Mouse (Mus musculus): Measurements from ENCODE around the gene Lrrc8e.

The Lrrc8e gene

GRCm38 (mm10) chr8:4226739-4227347 lies at the start of gene Lrrc8e:
Gene Lrrc8e (plus strand): TSS chr8:4226827.
- DNase-seq (ENCODE audit: low read depth, low spot score), result no peak

- DNase-seq (ENCODE audit: low read depth, low spot score), result no peak
These were observed 43.2 kb upstream of the Lrrc8e start for GRCm38 (mm10) chr8:4183409-4183808.

- DNase-seq (ENCODE audit: low read depth, low spot score), result no peak
These were observed 40.5 kb upstream of the Lrrc8e start for GRCm38 (mm10) chr8:4186151-4186550.

- no peak for DNase-seq (ENCODE audit: low read depth, low spot score)
These were observed 38.0 kb upstream of the Lrrc8e start for GRCm38 (mm10) chr8:4188605-4189004.

GRCm38 (mm10) chr8:4189031-4189722 lies 37.5 kb upstream of the Lrrc8e start:
- DNase-seq (ENCODE audit: low read depth, low spot score), result no peak

- no peak for DNase-seq (ENCODE audit: low read depth, low spot score)
These were observed 34.3 kb upstream of the Lrrc8e start for GRCm38 (mm10) chr8:4192305-4192704.

- DNase-seq (ENCODE audit: low read depth, low spot score), result peak; percentile 64
These were observed 33.6 kb upstream of the Lrrc8e start for GRCm38 (mm10) chr8:4192807-4193587.

GRCm38 (mm10) chr8:4193588-4193894 lies 33.1 kb upstream of the Lrrc8e start:
- DNase-seq (ENCODE audit: low read depth, low spot score), result no peak

- no peak for DNase-seq (ENCODE audit: low read depth, low spot score)
These were observed 25.3 kb upstream of the Lrrc8e start for GRCm38 (mm10) chr8:4201321-4201720.

- no peak for DNase-seq (ENCODE audit: low read depth, low spot score)
These were observed 21.1 kb upstream of the Lrrc8e start for GRCm38 (mm10) chr8:4205246-4206123.

GRCm38 (mm10) chr8:4206182-4207015 lies 20.2 kb upstream of the Lrrc8e start:
- DNase-seq (ENCODE audit: low read depth, low spot score), result no peak

- no peak for DNase-seq (ENCODE audit: low read depth, low spot score)
These were observed 19.6 kb upstream of the Lrrc8e start for GRCm38 (mm10) chr8:4207016-4207350.

GRCm38 (mm10) chr8:4211097-4211496 lies 15.5 kb upstream of the Lrrc8e start:
- DNase-seq (ENCODE audit: low read depth, low spot score), result no peak

GRCm38 (mm10) chr8:4212809-4213209 lies 13.8 kb upstream of the Lrrc8e start:
- DNase-seq (ENCODE audit: low read depth, low spot score), result no peak

- DNase-seq (ENCODE audit: low read depth, low spot score), result no peak
These were observed 13.2 kb upstream of the Lrrc8e start for GRCm38 (mm10) chr8:4213210-4214005.

GRCm38 (mm10) chr8:4214006-4214980 lies 12.3 kb upstream of the Lrrc8e start:
- DNase-seq (ENCODE audit: low read depth, low spot score), result no peak

- no peak for DNase-seq (ENCODE audit: low read depth, low spot score)
These were observed 10.3 kb upstream of the Lrrc8e start for GRCm38 (mm10) chr8:4216296-4216695.

- no peak for DNase-seq (ENCODE audit: low read depth, low spot score)
These were observed 9.6 kb upstream of the Lrrc8e start, which contains the start of gene Prr36 for GRCm38 (mm10) chr8:4216791-4217621. Gene Prr36 (minus strand): TSS chr8:4217459.

Measured in retina, adult 2 months (tissue).